Mouse (Mus musculus): ENCODE results near the gene Spef1. TPM values are rescaled to one million over a fixed set of nuclear protein-coding genes. Genes with fewer than 3 reads are reported as not detected.

Spef1 gene
- total RNA-seq, 2 experiments from 2014 or later: 13.4 to 14.0 TPM

- intact Hi-C loops (cut with DNase I): loop anchor here (1.0 kb wide), 1 partner anchor 31 kb away; no protein-coding TSS in a partner anchor
- DNase-seq (ENCODE audit: low spot score in 2 of 2): peak in 1 of 2 experiments; percentile 12
Measured at GRCm38 (mm10) chr2:131178828-131179245, 8.2 kb downstream of the Spef1 start.

- DNase-seq (ENCODE audit: low spot score in 2 of 2): no peak
- intact Hi-C loops (cut with DNase I): no loop called here
Measured at GRCm38 (mm10) chr2:131177932-131178331, 9.2 kb downstream of the Spef1 start.

- intact Hi-C loops (cut with DNase I): no loop called here
- no peak for DNase-seq (ENCODE audit: low spot score in 2 of 2)
Measured at GRCm38 (mm10) chr2:131176491-131176890, 10.6 kb downstream of the Spef1 start.

GRCm38 (mm10) chr2:131175945-131176309 is 11.2 kb downstream of the Spef1 start:
- intact Hi-C loops (cut with DNase I): no loop called here
- no peak for DNase-seq (ENCODE audit: low spot score in 2 of 2)

- no peak for DNase-seq (ENCODE audit: low spot score in 2 of 2)
- intact Hi-C loops (cut with DNase I): no loop called here
Measured at GRCm38 (mm10) chr2:131175286-131175944, 11.7 kb downstream of the Spef1 start.

GRCm38 (mm10) chr2:131174700-131175099 is 12.4 kb downstream of the Spef1 start:
- DNase-seq (ENCODE audit: low spot score in 2 of 2): peak; percentile 75 to 82
- intact Hi-C loops (cut with DNase I): no loop called here

- intact Hi-C loops (cut with DNase I): no loop called here
- DNase-seq (ENCODE audit: low spot score in 2 of 2): no peak
Measured at GRCm38 (mm10) chr2:131172322-131172721, 14.8 kb downstream of the Spef1 start.

- peak; percentile 66 to 71 for DNase-seq (ENCODE audit: low spot score in 2 of 2)
- intact Hi-C loops (cut with DNase I): no loop called here
Measured at GRCm38 (mm10) chr2:131171401-131172104, 15.5 kb downstream of the Spef1 start.

GRCm38 (mm10) chr2:131170936-131171335 is 16.1 kb downstream of the Spef1 start:
- DNase-seq (ENCODE audit: low spot score in 2 of 2): no peak
- intact Hi-C loops (cut with DNase I): no loop called here

GRCm38 (mm10) chr2:131168914-131169313 is 18.2 kb downstream of the Spef1 start:
- no peak for DNase-seq (ENCODE audit: low spot score in 2 of 2)
- intact Hi-C loops (cut with DNase I): no loop called here

- intact Hi-C loops (cut with DNase I): no loop called here
- no peak for DNase-seq (ENCODE audit: low spot score in 2 of 2)
Measured at GRCm38 (mm10) chr2:131167984-131168383, 19.1 kb downstream of the Spef1 start.

GRCm38 (mm10) chr2:131166172-131166571 is 20.9 kb downstream of the Spef1 start:
- no peak for DNase-seq (ENCODE audit: low spot score in 2 of 2)
- intact Hi-C loops (cut with DNase I): no loop called here

- DNase-seq (ENCODE audit: low spot score in 2 of 2): no peak
- intact Hi-C loops (cut with DNase I): no loop called here
Measured at GRCm38 (mm10) chr2:131163924-131164323, 23.2 kb downstream of the Spef1 start.

- DNase-seq (ENCODE audit: low spot score in 2 of 2): peak; percentile 38 to 41
- intact Hi-C loops (cut with DNase I): loop anchor here (2.0 kb wide), 1 partner anchor 66 kb away; no protein-coding TSS in a partner anchor
Measured at GRCm38 (mm10) chr2:131160671-131161111, 26.4 kb downstream of the Spef1 start.

- peak; percentile 97 to 98 for DNase-seq (ENCODE audit: low spot score in 2 of 2)
- intact Hi-C loops (cut with DNase I): loop anchor here (2.0 kb wide), 1 partner anchor 65 kb away; no protein-coding TSS in a partner anchor
Measured at GRCm38 (mm10) chr2:131159938-131160581, 27.0 kb downstream of the Spef1 start, which contains the start of gene 1700037H04Rik. TSS of gene 1700037H04Rik (minus strand) at chr2:131160081.

- intact Hi-C loops (cut with DNase I): no loop called here
- DNase-seq (ENCODE audit: low spot score in 2 of 2): peak in 1 of 2 experiments; percentile 33
Measured at GRCm38 (mm10) chr2:131159491-131159910, 27.6 kb downstream of the Spef1 start.

GRCm38 (mm10) chr2:131156987-131157386 is 30.1 kb downstream of the Spef1 start:
- no peak for DNase-seq (ENCODE audit: low spot score in 2 of 2)
- intact Hi-C loops (cut with DNase I): no loop called here

- intact Hi-C loops (cut with DNase I): no loop called here
- no peak for DNase-seq (ENCODE audit: low spot score in 2 of 2)
Measured at GRCm38 (mm10) chr2:131154036-131154435, 33.0 kb downstream of the Spef1 start.

GRCm38 (mm10) chr2:131152166-131152730 is 34.8 kb downstream of the Spef1 start:
- DNase-seq (ENCODE audit: low spot score in 2 of 2): no peak
- intact Hi-C loops (cut with DNase I): no loop called here

GRCm38 (mm10) chr2:131149254-131149578 is 37.9 kb downstream of the Spef1 start:
- intact Hi-C loops (cut with DNase I): no loop called here
- no peak for DNase-seq (ENCODE audit: low spot score in 2 of 2)
